Mouse (Mus musculus): ENCODE data around the gene C130026I21Rik. TPM values are rescaled to one million over a fixed set of nuclear protein-coding genes. Genes with fewer than 3 reads are reported as not detected.
"Not testable (repeated sequence)": the region's sequence is repeated elsewhere in the genome, so short reads cannot be mapped to it uniquely, and the experiment has no call there.

C130026I21Rik gene
- polyA plus RNA-seq, 1 experiment from 2014 or later: 0.40 TPM

DNA sequence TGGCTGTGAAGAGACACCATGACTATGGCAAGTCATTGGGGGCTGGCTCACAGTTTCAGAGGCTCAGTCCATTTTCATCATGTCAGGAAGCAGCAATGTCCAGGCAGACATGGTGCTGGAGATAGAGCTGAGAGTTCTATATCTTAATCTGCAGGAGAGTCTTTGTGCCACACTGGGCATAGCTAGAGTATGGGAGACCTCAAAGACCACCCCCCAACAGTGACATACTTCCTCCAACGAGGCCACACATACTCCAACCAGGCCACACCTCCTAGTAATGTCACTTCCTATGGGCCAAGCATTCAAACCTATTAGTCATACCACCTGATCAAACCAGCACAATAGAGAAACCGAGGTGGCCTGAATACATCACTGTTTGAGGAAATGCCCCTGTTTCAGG, 63.8 kb downstream of the C130026I21Rik start:
- not testable (repeated sequence) for H3K4me3 ChIP-seq; H3K4me1 ChIP-seq; ATAC-seq (replicated peaks); H3K4me2 ChIP-seq; H3K27ac ChIP-seq; H3K9me3 ChIP-seq; H3K36me3 ChIP-seq (replicated peaks); H3K9ac ChIP-seq; H3K27me3 ChIP-seq (replicated peaks)
- 48% methylated on average over 1 of the region's 2 CpGs for WGBS

GRCm38 (mm10) chr1:85199523-85199922, 70.8 kb downstream of the C130026I21Rik start:
- H3K9ac ChIP-seq; H3K36me3 ChIP-seq (replicated peaks); H3K4me2 ChIP-seq; ATAC-seq (replicated peaks); H3K27ac ChIP-seq; H3K9me3 ChIP-seq; H3K27me3 ChIP-seq (replicated peaks); H3K4me1 ChIP-seq; H3K4me3 ChIP-seq: not testable (repeated sequence)
- 80% methylated on average over 3 of the region's 4 CpGs for WGBS

- not testable (repeated sequence) for H3K27ac ChIP-seq; H3K4me2 ChIP-seq; H3K9me3 ChIP-seq; H3K4me1 ChIP-seq; H3K4me3 ChIP-seq; ATAC-seq (replicated peaks); H3K36me3 ChIP-seq (replicated peaks); H3K9ac ChIP-seq; H3K27me3 ChIP-seq (replicated peaks)
Measured at GRCm38 (mm10) chr1:85198647-85199350, 71.6 kb downstream of the C130026I21Rik start.

DNA sequence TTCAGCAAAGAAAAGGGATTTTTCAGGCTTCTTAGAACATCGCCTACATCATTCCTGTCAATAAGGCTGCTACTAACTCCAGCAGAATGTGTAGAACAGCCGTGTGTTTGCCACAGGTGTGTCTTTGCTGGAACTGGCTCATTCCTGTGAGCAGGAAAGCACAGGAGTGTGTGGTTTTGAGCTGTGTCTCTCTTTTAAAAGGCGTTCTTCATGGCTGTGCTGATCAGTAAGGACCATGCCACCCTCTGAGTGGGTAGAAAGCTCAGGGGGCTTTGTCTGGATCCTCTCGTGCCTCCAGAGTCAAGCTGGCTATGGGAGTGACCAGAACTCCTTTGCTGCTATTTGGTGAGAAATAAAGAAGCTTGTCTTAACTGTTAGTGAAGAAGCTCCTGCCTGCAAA, 73.6 kb downstream of the C130026I21Rik start:
- H3K9me3 ChIP-seq; H3K9ac ChIP-seq; H3K4me1 ChIP-seq; ATAC-seq (replicated peaks); H3K36me3 ChIP-seq (replicated peaks); H3K27me3 ChIP-seq (replicated peaks); H3K27ac ChIP-seq; H3K4me2 ChIP-seq; H3K4me3 ChIP-seq: not testable (repeated sequence)
- WGBS: 63% methylated on average over 4 of the region's 4 CpGs

- H3K4me2 ChIP-seq; H3K36me3 ChIP-seq (replicated peaks); H3K27me3 ChIP-seq (replicated peaks); H3K4me1 ChIP-seq; H3K4me3 ChIP-seq; H3K9me3 ChIP-seq; ATAC-seq (replicated peaks); H3K27ac ChIP-seq; H3K9ac ChIP-seq: not testable (repeated sequence)
- 79% methylated on average over 5 of the region's 5 CpGs for WGBS
Measured at GRCm38 (mm10) chr1:85193761-85194160, 76.6 kb downstream of the C130026I21Rik start.

- not testable (repeated sequence) for H3K4me3 ChIP-seq; H3K4me2 ChIP-seq; ATAC-seq (replicated peaks); H3K27me3 ChIP-seq (replicated peaks); H3K36me3 ChIP-seq (replicated peaks); H3K9ac ChIP-seq; H3K9me3 ChIP-seq; H3K4me1 ChIP-seq; H3K27ac ChIP-seq
- 90% methylated on average over 2 of the region's 3 CpGs for WGBS
Measured at GRCm38 (mm10) chr1:85181981-85182380, 88.4 kb downstream of the C130026I21Rik start.

DNA sequence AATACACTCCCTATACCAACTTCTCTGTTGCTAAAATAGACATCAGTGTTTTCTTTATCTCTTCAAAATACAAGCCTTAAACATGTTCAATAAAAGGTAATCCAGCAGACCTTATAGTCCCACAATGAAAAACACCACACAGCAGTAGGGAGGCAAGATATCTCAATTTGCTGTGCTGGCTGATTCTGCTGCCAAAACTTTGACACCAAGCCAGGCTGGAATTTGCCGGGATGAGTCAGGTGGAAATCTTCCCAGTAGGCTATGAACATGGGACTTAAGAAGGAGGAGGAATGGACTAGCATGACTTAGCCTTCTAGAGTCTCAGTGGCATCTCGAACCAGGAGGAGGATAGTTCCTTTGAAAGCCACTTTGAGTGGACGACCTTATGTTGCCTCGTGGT, 91.4 kb downstream of the C130026I21Rik start:
- not testable (repeated sequence) for H3K27me3 ChIP-seq (replicated peaks); H3K4me3 ChIP-seq; H3K27ac ChIP-seq; H3K4me1 ChIP-seq; H3K4me2 ChIP-seq; ATAC-seq (replicated peaks); H3K9me3 ChIP-seq; H3K9ac ChIP-seq; H3K36me3 ChIP-seq (replicated peaks)
- WGBS: 85% methylated on average over 4 of the region's 4 CpGs

DNA sequence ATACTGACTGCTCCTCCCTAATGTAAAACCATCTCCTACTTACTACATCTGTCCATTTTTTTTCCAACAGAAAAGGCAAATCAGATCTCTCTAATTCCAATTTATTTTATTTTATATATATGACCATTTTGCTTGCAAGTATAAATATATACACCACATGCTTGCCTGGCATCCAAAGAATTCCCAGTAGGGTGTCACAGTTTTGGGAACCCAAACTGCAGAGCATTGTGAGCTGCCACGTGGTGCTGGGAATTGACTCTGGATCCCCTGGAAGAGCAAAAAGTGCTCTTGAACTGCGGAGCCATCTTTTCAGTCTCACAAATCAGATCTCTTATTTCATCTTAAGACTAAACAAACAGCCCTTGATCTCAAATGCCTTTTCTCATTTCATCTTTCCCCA, 107.5 kb downstream of the C130026I21Rik start:
- ATAC-seq (replicated peaks); H3K4me1 ChIP-seq; H3K9ac ChIP-seq; H3K27ac ChIP-seq; H3K4me2 ChIP-seq; H3K27me3 ChIP-seq (replicated peaks); H3K9me3 ChIP-seq; H3K36me3 ChIP-seq (replicated peaks); H3K4me3 ChIP-seq: not testable (repeated sequence)
- WGBS: 60% methylated on average over 2 of the region's 2 CpGs

GRCm38 (mm10) chr1:85155151-85155550, 115.2 kb downstream of the C130026I21Rik start:
- 76% methylated on average over 4 of the region's 5 CpGs for WGBS
- not testable (repeated sequence) for H3K4me3 ChIP-seq; H3K4me1 ChIP-seq; ATAC-seq (replicated peaks); H3K27me3 ChIP-seq (replicated peaks); H3K27ac ChIP-seq; H3K36me3 ChIP-seq (replicated peaks); H3K4me2 ChIP-seq; H3K9me3 ChIP-seq; H3K9ac ChIP-seq

DNA sequence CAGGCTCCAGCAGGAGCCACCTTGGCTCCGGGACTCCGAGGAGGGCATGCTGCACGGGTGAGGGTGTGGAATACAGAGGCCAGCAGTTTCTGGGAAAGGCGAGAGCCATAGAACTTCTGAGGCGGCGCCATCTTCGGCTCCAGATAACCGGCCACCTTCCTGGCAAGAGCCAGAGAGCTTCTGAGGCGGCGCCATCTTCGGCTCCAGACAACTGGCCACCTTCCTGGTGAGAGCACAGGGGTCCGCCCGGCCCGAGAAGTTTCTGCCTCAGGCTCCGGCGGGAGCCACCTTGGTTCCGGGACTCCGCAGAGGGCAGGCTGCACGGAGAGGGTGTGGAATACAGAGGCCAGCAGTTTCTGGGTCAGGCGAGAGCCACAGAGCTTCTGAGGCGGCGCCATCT, 136.7 kb downstream of the C130026I21Rik start:
- not testable (repeated sequence) for H3K36me3 ChIP-seq (replicated peaks); H3K4me1 ChIP-seq; H3K9me3 ChIP-seq; H3K4me3 ChIP-seq; H3K27ac ChIP-seq; H3K9ac ChIP-seq; H3K4me2 ChIP-seq; ATAC-seq (replicated peaks); H3K27me3 ChIP-seq (replicated peaks)
- 90% methylated on average over 22 of the region's 22 CpGs for WGBS

GRCm38 (mm10) chr1:85121841-85122240, 148.5 kb downstream of the C130026I21Rik start:
- H3K9ac ChIP-seq; H3K27me3 ChIP-seq (replicated peaks): not testable (repeated sequence)
- 94% methylated on average over 4 of the region's 4 CpGs for WGBS

GRCm38 (mm10) chr1:85118341-85118740, 152.0 kb downstream of the C130026I21Rik start:
- not testable (repeated sequence) for ATAC-seq (replicated peaks); H3K9ac ChIP-seq; H3K4me1 ChIP-seq; H3K4me3 ChIP-seq; H3K27me3 ChIP-seq (replicated peaks); H3K27ac ChIP-seq; H3K4me2 ChIP-seq; H3K9me3 ChIP-seq; H3K36me3 ChIP-seq (replicated peaks)
- 88% methylated on average over 6 of the region's 6 CpGs for WGBS

More at GRCm38 (mm10) chr1:85121841-85122240, 148.5 kb downstream of the C130026I21Rik start:
- H3K36me3 ChIP-seq (replicated peaks); H3K4me3 ChIP-seq; H3K4me2 ChIP-seq; H3K27ac ChIP-seq; H3K4me1 ChIP-seq; ATAC-seq (replicated peaks); H3K9me3 ChIP-seq: not testable (repeated sequence)

DNA sequence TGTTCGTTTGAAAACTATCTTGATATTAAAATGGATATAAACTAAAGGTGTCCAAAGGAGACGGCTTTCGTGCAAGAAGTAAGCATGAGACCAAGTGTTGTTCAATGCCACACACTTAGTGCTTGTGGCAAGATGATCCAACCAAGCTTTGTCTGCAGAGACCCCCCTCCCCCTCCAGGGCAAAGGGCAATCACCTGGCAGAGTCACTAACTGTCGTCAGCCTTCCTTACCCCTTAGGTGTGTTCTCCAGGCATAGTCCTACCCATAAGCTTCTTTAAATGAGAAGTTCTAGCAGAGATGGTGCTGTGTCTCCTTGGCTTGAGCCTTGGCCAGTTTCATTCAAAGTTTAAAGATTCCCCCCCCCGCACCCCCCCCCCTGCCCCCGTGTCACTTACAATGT, 152.8 kb downstream of the C130026I21Rik start:
- not testable (repeated sequence) for H3K27ac ChIP-seq; ATAC-seq (replicated peaks); H3K4me1 ChIP-seq; H3K4me3 ChIP-seq; H3K9ac ChIP-seq; H3K27me3 ChIP-seq (replicated peaks); H3K36me3 ChIP-seq (replicated peaks); H3K9me3 ChIP-seq; H3K4me2 ChIP-seq
- WGBS: 65% methylated on average over 5 of the region's 6 CpGs

Measured in midbrain, embryonic 15.5 days (tissue).